Mouse (Mus musculus): ENCODE results near the gene Syce3.
A peak's percentile ranks its signal among the peaks of the same experiment; 100 is the strongest.

Syce3 gene

GRCm38 (mm10) chr15:89372068-89372467, 38.2 kb downstream of the Syce3 start:
- DNase-seq: no peak

- no peak for DNase-seq
Observed at GRCm38 (mm10) chr15:89365141-89365551, 45.2 kb downstream of the Syce3 start.

GRCm38 (mm10) chr15:89363051-89363450, 47.3 kb downstream of the Syce3 start:
- peak; percentile 69 to 83 for DNase-seq

GRCm38 (mm10) chr15:89358784-89359183, 51.5 kb downstream of the Syce3 start:
- no peak for DNase-seq

- peak; percentile 56 to 65 for DNase-seq
Observed at GRCm38 (mm10) chr15:89356372-89356771, 53.9 kb downstream of the Syce3 start.

GRCm38 (mm10) chr15:89355241-89356187, 54.8 kb downstream of the Syce3 start, which contains the start of the genes Lmf2 and Ncaph2:
Gene Lmf2, minus strand, starts transcription at chr15:89355659.
Gene Ncaph2, plus strand, starts transcription at chr15:89355719.
- DNase-seq: peak; percentile 94 to 96

GRCm38 (mm10) chr15:89354455-89354854, 55.8 kb downstream of the Syce3 start:
- no peak for DNase-seq

GRCm38 (mm10) chr15:89353837-89354236, 56.5 kb downstream of the Syce3 start:
- DNase-seq: no peak

GRCm38 (mm10) chr15:89352795-89353194, 57.5 kb downstream of the Syce3 start:
- no peak for DNase-seq

- no peak for DNase-seq
Observed at GRCm38 (mm10) chr15:89352054-89352453, 58.2 kb downstream of the Syce3 start.

GRCm38 (mm10) chr15:89351302-89351701, 59.0 kb downstream of the Syce3 start:
- DNase-seq: no peak

GRCm38 (mm10) chr15:89350447-89350846, 59.9 kb downstream of the Syce3 start:
- DNase-seq: peak in 1 of 2 experiments; percentile 38

GRCm38 (mm10) chr15:89343325-89343724, 67.0 kb downstream of the Syce3 start:
- DNase-seq: no peak

GRCm38 (mm10) chr15:89341678-89342077, 68.6 kb downstream of the Syce3 start:
- no peak for DNase-seq
